Mouse (Mus musculus) CH12.LX (cell line): ENCODE measurements at regions not wholly inside any gene's neighbourhood (a gene's known extent, or its start where the extent isn't known, plus 50 kb on each side); places are given as distances from the start of the nearest gene placed in this dataset.

Source experiments
- DNase-seq: peaks from one replicate; pipeline ENCODE4 v3.0.0-alpha.2; 2013; ENCODE audit errors: extremely low read depth
- H3K27ac ChIP-seq: 2 replicates; pipeline ENCODE4 v1.5.1; 2012; ENCODE audit warnings: low read depth, mild to moderate bottlenecking, control low read depth, moderate library complexity; ENCODE audit not compliant: insufficient read depth
- H3K27me3 ChIP-seq: replicated peaks from 2 replicates; pipeline ENCODE3; 2012; ENCODE audit warnings: inconsistent platforms
- H3K36me3 ChIP-seq, 2 experiments: replicated peaks in 1 of 2; 2 replicates each; pipeline versions ENCODE3 to v1.6.1; 2012; ENCODE audit warnings: inconsistent platforms in 1 of 2, low read length in 1 of 2, mild to moderate bottlenecking in 1 of 2, mixed read lengths in 1 of 2, moderate library complexity in 1 of 2; ENCODE audit not compliant: control insufficient read depth in 1 of 2, insufficient read depth in 1 of 2
- H3K4me1 ChIP-seq, 2 experiments: 2 replicates each; pipeline ENCODE4 v1.6.1; 2012; ENCODE audit warnings: inconsistent platforms in 1 of 2, moderate library complexity in 1 of 2; ENCODE audit not compliant: insufficient read depth in 2 of 2, control insufficient read depth in 1 of 2
- H3K4me2 ChIP-seq: 2 replicates; pipeline ENCODE4 v1.6.1; 2012; ENCODE audit warnings: low read depth, mild to moderate bottlenecking, control low read depth; ENCODE audit not compliant: poor library complexity, insufficient read depth, severe bottlenecking
- H3K4me3 ChIP-seq, 3 experiments: fragments of 150-350 bp in 1 of 3; sonication (generic) in 1 of 3; replicated peaks in 1 of 3; 2 replicates each; pipeline versions ENCODE3 to v1.5.1; 2011 to 2012; ENCODE audit warnings: low read depth in 2 of 3, low read length in 2 of 3, mild to moderate bottlenecking in 2 of 3, moderate library complexity in 2 of 3, control low read depth in 1 of 3, improper control_type of control experiment in 1 of 3, inconsistent platforms in 1 of 3, mixed read lengths in 1 of 3; ENCODE audit not compliant: poor library complexity in 1 of 3
- H3K79me2 ChIP-seq: replicated peaks from 2 replicates; pipeline ENCODE4 v1.6.1; 2012; ENCODE audit warnings: mild to moderate bottlenecking, moderate library complexity; ENCODE audit not compliant: control insufficient read depth, poor library complexity, insufficient read depth, severe bottlenecking; ENCODE audit errors: extremely low read depth
- H3K9ac ChIP-seq: 2 replicates; pipeline ENCODE4 v1.6.1; 2012; ENCODE audit warnings: low read depth, mild to moderate bottlenecking, control low read depth, moderate library complexity; ENCODE audit not compliant: insufficient read depth
- H3K9me3 ChIP-seq: replicated peaks from 2 replicates; pipeline ENCODE3; 2012; ENCODE audit warnings: low read length, inconsistent platforms, mixed read lengths
- BHLHE40 ChIP-seq: IDR thresholded peaks from 2 replicates; pipeline ENCODE4 v1.6.1; 2011; ENCODE audit warnings: mild to moderate bottlenecking, low read depth, low read length, improper control_type of control experiment
- CHD2 ChIP-seq: IDR thresholded peaks from 2 replicates; pipeline ENCODE4 v1.6.1; 2011; ENCODE audit warnings: low read length, improper control_type of control experiment
- CTCF ChIP-seq, 2 experiments: IDR thresholded peaks in 1 of 2; conservative IDR thresholded peaks in 1 of 2; 2 replicates each; pipeline ENCODE4 v1.5.1; 2011 to 2012; ENCODE audit warnings: low read depth in 2 of 2, low read length in 2 of 2, improper control_type of control experiment in 1 of 2, inconsistent platforms in 1 of 2, mild to moderate bottlenecking in 1 of 2, moderate library complexity in 1 of 2
- E2F4 ChIP-seq: IDR thresholded peaks from 2 replicates; pipeline ENCODE4 v1.6.1; 2011; ENCODE audit warnings: low read depth, low read length, improper control_type of control experiment; ENCODE audit not compliant: insufficient replicate concordance
- EP300 ChIP-seq: IDR thresholded peaks from 2 replicates; pipeline ENCODE4 v1.6.1; 2011; ENCODE audit warnings: low read length, improper control_type of control experiment
- ETS1 ChIP-seq: conservative IDR thresholded peaks from 2 replicates; pipeline ENCODE4 v1.6.1; 2012; ENCODE audit warnings: low read depth, mild to moderate bottlenecking, inconsistent platforms, low read length, improper control_type of control experiment, moderate library complexity
- GABPA ChIP-seq: IDR thresholded peaks from 2 replicates; pipeline ENCODE4 v1.6.1; 2012; ENCODE audit warnings: low read depth, low read length, improper control_type of control experiment, inconsistent platforms; ENCODE audit not compliant: insufficient replicate concordance
- HCFC1 ChIP-seq: IDR thresholded peaks from 2 replicates; pipeline ENCODE4 v1.6.1; 2012; ENCODE audit warnings: low read depth, mild to moderate bottlenecking, inconsistent platforms, low read length, improper control_type of control experiment
- IRF4 ChIP-seq: IDR thresholded peaks from 2 replicates; pipeline ENCODE4 v1.6.1; 2014; ENCODE audit warnings: low read depth, mild to moderate bottlenecking, inconsistent platforms, low read length, improper control_type of control experiment
- JUND ChIP-seq: conservative IDR thresholded peaks from 2 replicates; pipeline ENCODE4 v1.6.1; 2011; ENCODE audit warnings: low read depth, low read length, improper control_type of control experiment
- KAT2A ChIP-seq: IDR thresholded peaks from 2 replicates; pipeline ENCODE4 v1.6.1; 2012; ENCODE audit warnings: low read length, improper control_type of control experiment, inconsistent platforms; ENCODE audit not compliant: insufficient replicate concordance
- MAFK ChIP-seq: IDR thresholded peaks from 2 replicates; pipeline ENCODE4 v1.6.1; 2011; ENCODE audit warnings: low read length, improper control_type of control experiment; ENCODE audit not compliant: insufficient replicate concordance
- MXI1 ChIP-seq: IDR thresholded peaks from 2 replicates; pipeline ENCODE4 v1.6.1; 2011; ENCODE audit warnings: mild to moderate bottlenecking, low read depth, low read length, improper control_type of control experiment
- NELFE ChIP-seq: IDR thresholded peaks from 2 replicates; pipeline ENCODE4 v1.6.1; 2011; ENCODE audit warnings: low read depth, low read length, improper control_type of control experiment
- NRF1 ChIP-seq: IDR thresholded peaks from 2 replicates; pipeline ENCODE4 v1.6.1; 2014; ENCODE audit warnings: low read depth, mild to moderate bottlenecking, inconsistent platforms, low read length, improper control_type of control experiment, moderate library complexity
- PAX5 ChIP-seq: IDR thresholded peaks from 2 replicates; pipeline ENCODE4 v1.6.1; 2012; ENCODE audit warnings: low read length, inconsistent platforms, mixed read lengths
- POLR2AphosphoS2 ChIP-seq: IDR thresholded peaks from 2 replicates; pipeline ENCODE4 v1.6.1; 2011; ENCODE audit warnings: low read depth, low read length, improper control_type of control experiment
- RAD21 ChIP-seq: IDR thresholded peaks from 2 replicates; pipeline ENCODE4 v1.6.1; 2011; ENCODE audit warnings: low read depth, mild to moderate bottlenecking, low read length, improper control_type of control experiment, moderate library complexity
- RCOR1 ChIP-seq: conservative IDR thresholded peaks from 2 replicates; pipeline ENCODE4 v1.6.1; 2012; ENCODE audit warnings: low read depth, mild to moderate bottlenecking, inconsistent platforms, low read length, improper control_type of control experiment
- SIN3A ChIP-seq: IDR thresholded peaks from 2 replicates; pipeline ENCODE4 v1.6.1; 2012; ENCODE audit warnings: low read length, improper control_type of control experiment, inconsistent platforms
- SMC3 ChIP-seq: IDR thresholded peaks from 2 replicates; pipeline ENCODE4 v1.6.1; 2011; ENCODE audit warnings: low read depth, low read length, improper control_type of control experiment
- TCF12 ChIP-seq: IDR thresholded peaks from 2 replicates; pipeline ENCODE4 v1.6.1; 2014; ENCODE audit warnings: low read depth, mild to moderate bottlenecking, inconsistent platforms, low read length, improper control_type of control experiment
- USF1 ChIP-seq: IDR thresholded peaks from 2 replicates; pipeline ENCODE4 v1.6.1; 2014; ENCODE audit warnings: low read depth, mild to moderate bottlenecking, inconsistent platforms, low read length, improper control_type of control experiment
- ZKSCAN1 ChIP-seq: IDR thresholded peaks from 2 replicates; pipeline ENCODE4 v1.6.1; 2012; ENCODE audit warnings: low read depth, inconsistent platforms, low read length, improper control_type of control experiment, borderline replicate concordance
- ZNF384 ChIP-seq: IDR thresholded peaks from 2 replicates; pipeline ENCODE4 v1.6.1; 2012; ENCODE audit warnings: low read depth, low read length, improper control_type of control experiment, inconsistent platforms
- dilution Hi-C: fragments of 300-500 bp; cut with MboI; formaldehyde crosslinking; loops from 2 replicates; pipeline ENCODE4 v1.14.3; 2020; ENCODE audit warnings: low sequenced_read_pairs; ENCODE audit not compliant: extremely low pct_unique_long_range_greater_than_20kb, extremely low pct_ligation_motif_present
- in situ Hi-C: fragments of 300-500 bp; cut with MboI; formaldehyde crosslinking; loops from 3 replicates; pipeline ENCODE4 v1.14.3; 2019; ENCODE audit warnings: low sequenced_read_pairs, low pct_ligation_motif_present, low pct_unique_long_range_greater_than_20kb, mixed read lengths

DNA sequence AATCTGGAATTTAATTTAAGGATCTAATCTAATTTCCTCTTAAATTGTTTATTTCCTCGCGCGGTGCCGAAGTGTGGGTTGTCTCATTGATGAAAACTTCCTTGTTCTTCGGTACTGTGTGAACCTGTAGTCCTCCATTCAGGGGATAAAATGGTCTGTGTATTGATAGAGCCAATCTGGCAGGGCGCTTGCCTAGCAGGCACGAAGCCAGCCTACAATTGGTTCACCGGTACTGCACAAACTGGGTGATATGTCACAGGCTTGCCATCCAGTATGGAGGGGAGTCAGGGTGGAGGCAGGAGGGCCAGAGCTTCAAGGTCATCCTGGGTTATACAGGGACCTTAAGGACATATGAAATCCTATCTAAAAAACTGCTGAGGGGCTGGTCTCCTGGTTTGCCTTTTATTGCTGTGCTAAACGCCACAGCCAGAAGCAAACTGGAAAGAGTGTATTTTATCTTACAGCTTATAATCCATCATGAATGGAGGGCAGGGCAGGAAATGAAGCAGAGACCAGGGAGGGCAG is 161.6 kb upstream of the Cntnap4 start:
- H3K79me2 ChIP-seq = no peaks in the 10 kb centered on the region
- H3K9ac ChIP-seq = no peak overlapping the region
- dilution Hi-C loops = no loop called here
- no peaks in the 10 kb centered on the region for H3K4me1 ChIP-seq
- no peak for DNase-seq
- H3K4me2 ChIP-seq = no peak overlapping the region
- no peaks in the 10 kb centered on the region for H3K36me3 ChIP-seq
- peaks cover 74% of the 10 kb centered on the region for H3K9me3 ChIP-seq
- no peak overlapping the region for H3K27ac ChIP-seq
- H3K27me3 ChIP-seq = no peaks in the 10 kb centered on the region
- no peak overlapping the region for H3K4me3 ChIP-seq
- in situ Hi-C loops = no loop called here
- TF ChIP-seq MXI1 (no peak), KAT2A (no peak), ZNF384 (no peak), CHD2 (no peak), NRF1 (no peak), SIN3A (no peak)

DNA sequence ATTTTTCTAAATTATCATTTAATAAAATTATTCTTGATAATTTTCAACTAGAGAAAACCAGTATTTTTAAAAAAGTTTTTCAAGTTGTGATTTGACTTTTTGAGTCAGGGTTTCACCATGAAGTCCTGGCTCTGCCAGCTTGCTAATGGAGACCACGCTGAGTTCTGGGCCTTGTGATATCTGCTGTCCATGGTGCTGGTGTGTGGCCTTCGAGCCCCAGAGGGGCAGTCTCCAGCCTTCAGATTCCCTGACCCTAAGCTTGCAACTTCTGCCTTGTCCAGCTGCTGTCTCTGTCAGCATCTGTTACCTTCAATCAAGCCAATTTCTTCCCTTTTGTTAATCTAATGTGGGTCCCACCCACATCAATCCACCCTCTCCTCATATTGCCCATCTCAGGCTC is 165.8 kb upstream of the Cntnap4 start:
- Histone ChIP-seq H3K79me2 (no peaks in the 10 kb centered on the region), H3K4me3 (no peak overlapping the region), H3K27ac (no peak overlapping the region), H3K9me3 (peaks cover 63% of the 10 kb centered on the region), H3K4me1 (no peaks in the 10 kb centered on the region), H3K9ac (no peak overlapping the region), H3K4me2 (no peak overlapping the region), H3K27me3 (no peaks in the 10 kb centered on the region), H3K36me3 (no peaks in the 10 kb centered on the region)
- TF ChIP-seq RCOR1 (no peak), GABPA (no peak), KAT2A (no peak), ZNF384 (no peak), SIN3A (no peak), RAD21 (no peak), USF1 (no peak), CHD2 (no peak), ETS1 (no peak), POLR2AphosphoS2 (no peak)
- dilution Hi-C loops (no loop called here), in situ Hi-C loops (no loop called here)
- DNase-seq = no peak

GRCm38 (mm10) chr8:112397438-112397837 is 172.4 kb upstream of the Cntnap4 start:
- no peak overlapping the region for H3K27ac ChIP-seq
- H3K4me3 ChIP-seq = no peak overlapping the region
- dilution Hi-C loops (no loop called here), in situ Hi-C loops (no loop called here)
- H3K79me2 ChIP-seq = no peaks in the 10 kb centered on the region
- no peak for DNase-seq
- TF ChIP-seq EP300 = no peak
- no peak for TF ChIP-seq HCFC1
- no peak for TF ChIP-seq E2F4
- TF ChIP-seq IRF4 = no peak
- TF ChIP-seq RCOR1 = no peak
- TF ChIP-seq MAFK = no peak
- TF ChIP-seq GABPA = no peak
- no peak for TF ChIP-seq ETS1
- no peak for TF ChIP-seq TCF12
- TF ChIP-seq POLR2AphosphoS2 = no peak
- TF ChIP-seq BHLHE40 = no peak
- TF ChIP-seq CTCF (conservative IDR thresholded peaks at IDR 0.05 in 1 of 2, IDR thresholded peaks at IDR 0.05 in 1 of 2; ENCODE audit: low read depth in 2 of 2, low read length in 2 of 2) = no peak
- TF ChIP-seq PAX5 = no peak
- no peak for TF ChIP-seq SIN3A
- no peak for TF ChIP-seq SMC3
- TF ChIP-seq NELFE = no peak
- no peak for TF ChIP-seq RAD21
- no peak for TF ChIP-seq JUND
- TF ChIP-seq KAT2A = no peak
- no peak for TF ChIP-seq ZKSCAN1
- peaks cover 41% of the 10 kb centered on the region for H3K9me3 ChIP-seq
- H3K9ac ChIP-seq = no peak overlapping the region
- no peaks in the 10 kb centered on the region for H3K4me1 ChIP-seq
- no peak overlapping the region for H3K4me2 ChIP-seq
- H3K36me3 ChIP-seq = no peaks in the 10 kb centered on the region
- H3K27me3 ChIP-seq = no peaks in the 10 kb centered on the region
